Mouse (Mus musculus): Measurements from ENCODE around the gene Ilf3. TPM values are rescaled to one million over a fixed set of nuclear protein-coding genes. Genes with fewer than 3 reads are reported as not detected.

Ilf3 gene
- total RNA-seq, 2 experiments from 2014 or later, result 17.2 to 19.4 TPM

DNA sequence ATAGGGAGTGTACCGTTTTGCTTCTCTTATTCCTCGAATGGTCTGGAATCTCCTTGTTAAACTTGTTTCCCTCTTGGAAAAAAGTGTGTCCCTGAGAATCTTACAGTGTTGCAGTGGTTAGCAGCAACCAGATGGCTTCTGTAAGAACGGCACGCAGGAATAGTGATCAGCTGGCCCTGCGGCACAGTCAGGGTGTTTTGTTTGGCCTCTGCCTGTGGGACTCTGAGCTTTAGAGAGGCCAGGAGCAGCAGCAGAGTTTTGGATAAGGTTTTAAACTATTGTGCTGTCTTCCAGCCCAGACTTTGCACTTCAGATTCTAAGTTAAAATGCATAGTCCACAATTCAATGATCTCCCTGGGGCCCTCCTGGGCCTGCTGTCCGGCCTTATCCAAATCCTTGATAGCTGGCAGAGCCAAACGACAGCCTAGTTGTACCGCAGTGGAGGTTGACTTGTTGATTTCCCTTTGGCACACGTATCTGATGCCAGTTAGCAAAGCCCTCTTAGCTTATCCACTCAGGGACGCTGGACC lies 25.0 kb downstream of the Ilf3 start:
- intact Hi-C loops (cut with DNase I), result no loop called here
- no peak for DNase-seq

DNA sequence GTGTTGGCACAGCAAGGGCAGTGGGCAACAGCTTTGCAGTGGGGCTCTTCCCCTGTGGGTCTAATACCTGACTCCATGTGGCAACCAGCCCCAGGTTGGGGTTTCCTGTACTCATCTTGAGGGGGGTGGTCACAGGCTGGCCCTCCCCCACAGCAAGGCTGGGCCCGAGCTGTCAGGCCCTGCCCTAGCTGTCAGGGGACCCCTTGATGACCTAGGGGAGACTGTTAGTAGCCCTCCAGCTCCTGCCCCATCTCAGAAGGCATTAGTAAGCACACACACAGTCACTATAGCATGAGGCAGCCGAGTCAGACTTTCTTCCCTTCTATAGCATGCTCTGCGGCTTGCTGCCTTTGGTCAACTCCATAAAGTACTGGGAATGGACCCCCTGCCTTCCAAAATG lies 28.0 kb downstream of the Ilf3 start:
- no peak for DNase-seq
- intact Hi-C loops (cut with DNase I), result no loop called here

DNA sequence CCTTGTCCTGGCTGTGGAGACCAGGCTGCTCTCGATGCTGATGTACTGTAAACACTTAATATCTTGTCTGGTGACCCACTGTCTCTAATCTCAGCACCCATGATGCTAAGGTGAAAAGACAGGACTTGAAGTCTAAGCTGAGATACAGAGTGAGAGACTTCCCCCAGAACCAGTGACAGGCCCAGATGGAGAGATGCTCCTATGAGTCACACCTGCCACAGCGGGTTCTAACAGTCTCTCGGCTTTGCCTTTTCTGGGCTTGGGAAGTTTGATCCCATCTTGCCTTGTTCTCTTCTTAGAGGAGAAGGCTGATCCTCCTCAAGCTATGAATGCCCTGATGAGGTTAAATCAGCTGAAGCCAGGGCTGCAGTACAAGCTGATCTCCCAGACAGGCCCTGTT lies 29.5 kb downstream of the Ilf3 start:
- intact Hi-C loops (cut with DNase I), result no loop called here
- no peak for DNase-seq

DNA sequence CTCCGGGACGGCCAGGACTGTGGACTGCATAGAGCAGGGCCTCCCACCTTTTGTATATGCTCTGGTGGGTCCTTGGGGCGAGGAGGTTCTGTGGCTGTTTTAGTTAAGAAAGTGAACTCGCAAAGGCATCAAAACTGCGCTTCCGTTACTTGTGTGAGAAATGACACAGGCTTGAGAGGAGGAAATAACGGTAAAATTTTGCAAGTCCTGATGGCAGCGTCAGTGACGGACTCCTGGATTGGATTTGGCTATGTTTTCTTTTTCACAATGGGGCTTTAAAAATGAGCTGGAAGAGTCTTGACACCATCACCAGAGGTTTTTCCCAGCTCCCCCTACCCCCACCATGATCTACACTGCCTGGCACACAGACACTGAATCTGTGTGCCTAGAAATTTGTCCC lies 33.4 kb downstream of the Ilf3 start:
- intact Hi-C loops (cut with DNase I), result loop anchor here (10.0 kb wide), 1 partner anchor 486 kb away; no protein-coding TSS in a partner anchor
- no peak for DNase-seq

DNA sequence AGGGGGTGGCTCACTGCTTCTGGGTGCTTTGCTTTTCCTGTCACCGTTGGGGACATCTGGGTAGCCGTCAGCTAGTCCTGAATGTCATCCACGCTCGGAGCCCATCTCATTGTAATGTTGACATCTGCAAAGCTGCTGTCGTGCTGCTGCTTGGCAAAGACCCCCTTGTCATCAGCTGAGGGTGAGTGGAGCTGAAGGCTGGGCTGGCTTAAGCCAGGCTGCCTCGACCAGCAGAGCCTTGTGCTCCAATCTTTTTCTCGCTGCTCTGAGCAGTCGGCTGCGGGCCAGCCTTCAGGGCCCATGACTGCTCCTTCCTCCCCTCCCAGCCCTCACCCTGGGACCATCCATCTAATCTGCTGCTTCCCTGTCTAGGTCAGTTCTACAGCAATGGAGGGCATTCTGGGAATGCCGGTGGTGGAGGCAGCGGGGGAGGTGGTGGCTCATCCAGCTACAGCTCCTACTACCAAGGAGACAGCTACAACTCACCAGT lies 35.1 kb downstream of the Ilf3 start:
- no peak for DNase-seq
- intact Hi-C loops (cut with DNase I), result loop anchor here (10.0 kb wide), 1 partner anchor 488 kb away; no protein-coding TSS in a partner anchor

DNA sequence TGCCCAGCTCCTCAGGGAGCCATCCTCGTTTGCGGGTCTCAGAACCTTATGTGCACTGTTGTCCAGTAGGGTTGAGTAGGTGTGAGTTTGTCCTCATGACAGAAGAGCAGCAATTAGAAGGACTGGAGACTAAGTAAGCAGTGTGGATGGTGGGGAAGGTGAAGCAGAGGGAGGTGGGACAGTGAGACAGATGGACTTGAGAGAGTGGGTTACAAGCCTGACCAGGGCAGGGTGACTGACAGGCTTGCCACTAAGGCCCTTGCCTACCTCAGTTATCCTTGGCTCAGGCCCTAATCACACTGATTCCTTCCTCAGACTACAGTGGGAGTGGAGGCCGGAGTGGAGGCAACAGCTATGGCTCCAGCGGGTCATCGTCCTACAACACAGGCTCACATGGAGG lies 36.1 kb downstream of the Ilf3 start:
- intact Hi-C loops (cut with DNase I), result loop anchor here (10.0 kb wide), 1 partner anchor 489 kb away; no protein-coding TSS in a partner anchor
- no peak for DNase-seq

DNA sequence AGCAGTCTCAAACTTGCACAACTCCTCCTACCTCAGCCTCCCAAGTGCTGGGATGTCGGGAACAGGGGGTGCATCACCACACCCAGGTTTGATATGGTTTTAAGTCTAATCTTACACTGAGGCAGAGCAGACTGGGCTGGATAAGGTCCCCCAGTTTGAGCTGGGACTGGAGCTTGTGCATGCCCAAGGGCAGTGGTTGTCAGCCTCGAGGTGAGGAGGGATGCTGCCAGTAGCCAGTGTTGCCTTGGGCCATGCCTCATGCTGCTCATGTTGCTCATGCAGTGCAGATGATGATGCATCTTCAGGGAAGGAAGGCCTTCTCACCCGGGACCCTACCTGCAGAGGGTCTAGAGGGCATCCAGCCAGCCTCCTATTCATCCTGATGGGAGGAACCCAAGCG lies 37.9 kb downstream of the Ilf3 start:
- no peak for DNase-seq
- intact Hi-C loops (cut with DNase I), result loop anchor here (10.0 kb wide), 1 partner anchor 491 kb away; no protein-coding TSS in a partner anchor

DNA sequence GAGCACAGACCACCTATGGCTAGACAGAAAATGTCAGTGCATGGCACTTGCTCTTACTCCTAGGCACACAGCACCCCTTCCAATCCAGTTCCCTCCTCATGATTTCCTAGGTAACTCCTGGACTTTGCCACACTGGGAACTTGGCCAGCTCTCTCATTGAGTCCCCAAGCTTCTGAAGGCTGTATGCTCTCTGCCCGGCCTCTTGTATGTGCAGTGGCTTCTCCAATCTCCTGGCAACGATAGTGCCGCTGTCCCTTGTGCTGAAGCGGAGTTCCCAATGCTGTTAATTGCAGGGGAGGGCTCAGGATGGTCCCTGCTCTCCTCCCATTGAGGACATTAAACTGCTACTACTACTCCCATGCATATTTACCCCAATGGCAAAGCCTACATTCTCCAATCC lies 40.3 kb downstream of the Ilf3 start:
- DNase-seq, result no peak

DNA sequence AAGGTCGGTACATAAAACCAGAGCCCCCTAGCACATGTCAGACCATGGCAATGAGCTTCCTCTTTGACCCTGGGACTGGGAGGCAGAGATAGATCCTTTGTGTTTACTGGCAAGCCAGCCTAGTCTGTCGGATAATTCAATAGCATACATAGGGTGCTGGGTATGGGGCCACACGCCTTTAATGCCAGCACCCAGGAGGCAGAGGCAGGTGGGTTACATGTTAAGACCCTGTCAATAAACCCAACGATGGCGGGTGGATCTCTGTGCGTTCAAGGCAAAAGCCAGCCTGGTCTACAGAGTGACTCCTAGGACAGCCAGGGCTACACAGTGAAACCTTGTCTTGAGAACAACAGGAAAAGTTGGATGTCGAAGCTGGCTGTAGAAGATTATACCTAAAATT lies 41.0 kb downstream of the Ilf3 start:
- intact Hi-C loops (cut with DNase I), result loop anchor here (2.0 to 10.0 kb wide), 2 partner anchors 42 to 494 kb away; partner anchors contain the start of gene Ilf3

More for the DNA sequence above, 40.3 kb downstream of the Ilf3 start:
- intact Hi-C loops (cut with DNase I), result loop anchor here (2.0 to 10.0 kb wide), 2 partner anchors 41 to 493 kb away; partner anchors contain the start of gene Ilf3

DNA sequence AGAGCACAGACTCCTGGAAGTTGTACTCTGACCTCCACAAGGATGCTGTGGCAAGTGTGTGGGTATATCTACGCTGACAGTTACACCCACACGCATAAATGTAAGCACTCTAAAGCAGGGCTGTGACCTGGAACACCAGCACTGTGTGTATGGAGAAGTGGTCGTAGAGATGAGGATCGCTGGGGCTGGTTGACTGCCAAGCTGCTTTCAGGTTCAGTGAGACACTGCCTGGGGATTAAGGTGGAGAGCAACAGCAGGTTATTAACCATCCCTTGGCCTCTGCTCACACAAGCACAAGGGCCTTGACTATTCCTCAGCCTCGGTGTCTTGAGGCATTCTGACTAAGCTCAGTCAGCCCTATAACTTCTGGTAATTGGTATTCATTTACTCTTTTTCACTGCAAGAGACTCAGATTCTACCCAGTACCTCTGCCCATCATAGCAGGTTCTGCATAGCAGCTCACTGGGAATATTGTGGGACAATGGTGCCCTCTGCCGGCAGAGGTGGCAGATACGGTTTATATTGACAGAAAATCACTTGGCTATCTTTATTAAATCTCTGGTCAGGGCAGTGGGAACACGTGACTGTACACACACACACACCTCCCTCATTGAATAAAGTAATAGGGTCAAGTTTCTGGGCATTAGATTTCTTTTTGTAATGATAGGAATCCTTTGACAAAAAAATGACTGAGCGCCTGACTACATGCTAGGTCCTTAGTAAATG lies 42.1 kb downstream of the Ilf3 start:
- peak; percentile 78 to 84 for DNase-seq
- intact Hi-C loops (cut with DNase I), result loop anchor here (2.0 to 10.0 kb wide), 3 partner anchors 43 to 495 kb away; partner anchors contain the start of gene Ilf3

More for the DNA sequence above, 41.0 kb downstream of the Ilf3 start:
- no peak for DNase-seq

DNA sequence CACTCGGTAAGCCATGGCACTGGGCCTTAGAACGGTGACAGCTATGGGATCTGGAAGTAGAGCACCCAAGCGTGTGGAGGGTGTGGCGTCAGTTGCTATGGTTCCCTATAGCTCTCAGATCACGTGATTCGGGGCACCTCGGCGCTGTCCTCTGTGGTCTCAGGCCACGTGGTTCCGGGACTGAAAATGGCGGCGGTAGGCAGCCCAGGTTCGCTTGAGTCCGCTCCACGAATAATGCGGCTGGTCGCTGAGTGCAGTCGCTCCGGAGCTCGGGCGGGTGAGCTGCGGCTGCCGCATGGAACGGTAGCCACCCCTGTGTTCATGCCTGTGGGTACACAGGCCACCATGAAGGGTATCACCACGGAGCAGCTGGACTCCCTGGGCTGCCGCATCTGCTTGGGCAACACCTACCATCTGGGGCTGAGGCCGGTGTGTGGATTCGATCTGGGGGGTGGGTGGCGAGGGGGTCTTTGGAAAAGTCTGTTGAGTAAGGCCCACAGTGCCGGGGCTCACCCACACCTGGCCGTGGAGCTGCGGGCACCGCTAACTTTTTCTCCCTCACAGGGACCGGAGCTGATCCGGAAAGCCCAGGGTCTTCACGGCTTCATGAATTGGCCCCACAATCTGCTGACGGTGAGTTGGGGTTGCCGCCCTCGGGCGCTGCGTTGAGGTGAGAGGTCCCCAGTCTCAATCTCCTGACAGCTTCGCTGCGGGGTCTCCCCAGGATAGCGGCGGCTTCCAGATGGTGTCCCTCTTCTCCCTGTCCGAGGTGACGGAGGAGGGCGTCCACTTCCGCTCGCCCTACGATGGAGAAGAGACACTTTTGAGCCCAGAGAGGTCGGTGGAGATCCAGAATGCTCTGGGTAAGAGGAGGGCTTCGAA lies 44.2 kb downstream of the Ilf3 start, which contains the start of gene Qtrt1:
Gene Qtrt1, plus strand, starts transcription at position 169 of the 882 bp plus-strand sequence.
- intact Hi-C loops (cut with DNase I), result loop anchor here (2.0 kb wide), 1 partner anchor 97 kb away; no protein-coding TSS in a partner anchor
- DNase-seq, result peak; percentile 66 to 68

DNA sequence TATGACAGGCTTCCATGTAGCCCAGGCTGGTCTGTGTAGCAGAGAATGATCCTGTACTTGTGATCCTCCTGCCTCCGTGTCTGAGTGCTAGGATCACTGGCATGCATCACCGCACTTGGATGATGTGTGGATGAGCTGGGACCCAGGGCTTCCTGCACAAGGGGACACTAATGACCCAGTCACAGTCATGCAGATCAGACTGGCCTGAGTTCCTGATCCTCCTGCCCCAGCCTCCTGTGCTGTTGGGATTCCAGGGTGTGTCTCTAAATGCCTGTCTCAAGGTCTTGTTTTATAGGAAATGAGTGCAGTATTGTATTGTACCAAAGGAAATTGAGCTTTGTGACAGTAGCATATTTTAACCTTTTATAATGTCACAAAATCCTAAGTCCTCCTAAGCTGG lies 50.2 kb downstream of the Ilf3 start:
- intact Hi-C loops (cut with DNase I), result loop anchor here (2.0 kb wide), 1 partner anchor 49 kb away; no protein-coding TSS in a partner anchor
- no peak for DNase-seq

DNA sequence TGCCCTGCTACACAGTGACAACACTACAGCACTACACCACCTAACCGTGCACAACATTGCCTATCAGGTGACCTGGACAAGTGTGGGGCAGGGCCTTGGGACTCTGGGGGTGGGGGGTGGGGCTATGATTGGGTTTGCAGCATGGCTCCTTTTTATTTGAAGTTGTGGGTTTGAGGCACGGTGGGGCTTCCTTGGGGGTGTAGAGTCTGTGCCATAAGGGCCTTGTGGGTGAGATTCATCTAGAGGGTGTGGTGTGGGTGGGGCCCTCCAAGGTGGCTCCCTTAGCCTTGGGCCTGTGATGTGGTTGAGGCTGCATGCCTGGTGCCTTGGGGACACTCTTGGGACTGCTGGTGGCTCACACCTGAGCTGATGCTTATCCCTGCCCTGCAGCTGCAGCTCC lies 52.0 kb downstream of the Ilf3 start:
- intact Hi-C loops (cut with DNase I), result no loop called here
- no peak for DNase-seq

DNA sequence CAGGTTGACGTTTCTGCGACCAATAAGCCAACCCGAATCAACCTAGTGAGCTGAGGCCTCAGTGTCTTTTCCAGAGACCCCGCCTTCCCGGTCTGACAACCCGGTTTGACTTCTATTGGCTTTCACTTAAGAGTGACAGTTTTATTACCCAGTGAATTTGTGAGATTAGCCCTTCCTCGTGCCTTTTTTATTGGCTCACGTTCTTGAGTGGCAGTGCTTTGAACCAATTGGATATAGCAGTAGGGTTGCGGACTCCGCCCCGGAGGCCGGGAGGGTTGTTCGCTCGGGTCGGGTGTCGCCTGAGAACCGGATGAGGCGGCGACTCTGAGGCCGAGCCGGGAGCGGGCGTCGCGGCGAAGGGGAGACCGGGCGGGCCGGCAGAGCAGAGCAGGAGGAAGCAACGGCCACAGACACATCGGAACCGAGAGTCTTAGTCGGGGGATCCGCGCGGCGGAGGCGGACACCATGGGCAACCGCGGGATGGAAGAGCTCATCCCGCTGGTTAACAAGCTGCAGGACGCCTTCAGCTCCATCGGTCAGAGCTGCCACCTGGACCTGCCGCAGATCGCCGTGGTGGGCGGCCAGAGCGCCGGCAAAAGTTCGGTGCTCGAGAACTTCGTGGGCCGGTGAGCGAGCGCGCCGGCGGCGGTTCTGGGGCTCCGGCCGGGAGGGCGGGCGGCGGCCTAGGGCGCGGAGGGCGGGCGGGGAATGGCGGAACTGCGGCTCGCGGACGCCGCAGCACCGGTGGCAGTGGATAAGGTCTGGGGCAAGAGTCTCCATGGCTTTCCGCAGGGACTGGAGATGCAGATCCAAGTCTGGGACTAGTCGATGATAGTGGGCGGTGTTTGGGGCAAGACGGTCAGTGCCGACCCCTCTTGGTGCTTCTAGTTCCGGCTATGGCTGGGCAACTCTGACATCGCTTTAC lies 57.2 kb downstream of the Ilf3 start, which contains the start of gene Dnm2:
Gene Dnm2, plus strand, starts transcription at position 278 of the 925 bp plus-strand sequence.
- intact Hi-C loops (cut with DNase I), result loop anchor here (5.0 kb wide), 1 partner anchor 37 kb away; no protein-coding TSS in a partner anchor
- peak; percentile 96 to 98 for DNase-seq

DNA sequence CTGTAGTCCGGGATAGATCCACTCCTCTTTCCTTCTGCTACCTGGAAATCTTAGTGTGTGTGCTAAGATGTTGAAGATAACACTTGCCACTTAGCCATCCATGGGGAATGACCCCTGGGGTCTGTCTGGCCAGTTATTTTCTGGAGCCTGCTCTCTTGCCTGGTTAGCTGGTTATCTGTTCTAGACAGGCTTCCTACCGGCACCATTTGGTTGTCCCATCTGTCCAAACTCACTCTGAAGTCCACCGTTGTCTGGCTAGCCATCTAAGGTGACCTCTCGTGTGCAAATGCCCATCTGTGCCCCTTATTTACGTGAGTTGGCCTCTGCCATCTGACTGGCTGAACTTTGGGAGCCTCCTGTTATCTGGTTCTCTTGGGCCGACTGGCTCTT lies 57.9 kb downstream of the Ilf3 start:
- no peak for DNase-seq
- intact Hi-C loops (cut with DNase I), result loop anchor here (5.0 kb wide), 1 partner anchor 37 kb away; no protein-coding TSS in a partner anchor

DNA sequence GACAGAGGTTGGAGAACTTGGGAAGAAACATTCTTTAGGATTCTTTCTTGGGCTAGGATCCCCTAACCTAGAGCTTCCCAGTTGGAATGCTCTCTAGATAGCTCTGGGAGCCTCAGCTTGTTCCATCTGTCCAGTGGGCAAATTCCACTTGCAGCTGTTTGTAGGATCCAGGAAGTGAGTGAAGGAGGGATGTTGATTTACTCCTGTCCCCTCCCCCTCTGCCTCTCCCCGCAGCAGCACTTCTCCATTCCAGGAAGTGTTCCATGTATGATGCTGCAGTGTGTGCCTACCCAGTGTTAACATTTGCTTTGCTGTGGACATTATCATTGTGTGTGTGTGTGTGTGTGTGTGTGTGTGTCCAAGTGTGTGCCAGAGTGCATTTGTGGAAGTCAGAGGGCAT lies 58.3 kb downstream of the Ilf3 start:
- no peak for DNase-seq
- intact Hi-C loops (cut with DNase I), result loop anchor here (5.0 kb wide), 1 partner anchor 36 kb away; no protein-coding TSS in a partner anchor

DNA sequence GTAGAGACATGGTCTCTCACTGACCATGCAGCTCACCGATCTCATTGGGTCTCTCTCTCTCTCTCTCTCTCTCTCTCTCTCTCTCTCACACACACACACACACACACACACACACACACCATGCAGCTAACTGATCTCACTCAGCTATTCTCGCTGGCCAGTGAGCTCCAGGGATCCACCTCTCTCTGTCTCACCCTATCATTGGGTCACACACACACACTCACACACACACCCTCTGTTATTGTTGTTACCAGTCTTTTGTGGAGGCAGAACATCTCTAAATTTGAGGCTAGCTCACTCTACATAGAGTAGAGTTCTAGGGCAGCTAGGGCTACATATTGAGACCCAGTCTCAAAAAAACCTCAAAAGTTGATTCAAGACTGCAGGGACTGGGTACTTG lies 58.9 kb downstream of the Ilf3 start:
- no peak for DNase-seq
- intact Hi-C loops (cut with DNase I), result loop anchor here (5.0 kb wide), 1 partner anchor 36 kb away; no protein-coding TSS in a partner anchor

DNA sequence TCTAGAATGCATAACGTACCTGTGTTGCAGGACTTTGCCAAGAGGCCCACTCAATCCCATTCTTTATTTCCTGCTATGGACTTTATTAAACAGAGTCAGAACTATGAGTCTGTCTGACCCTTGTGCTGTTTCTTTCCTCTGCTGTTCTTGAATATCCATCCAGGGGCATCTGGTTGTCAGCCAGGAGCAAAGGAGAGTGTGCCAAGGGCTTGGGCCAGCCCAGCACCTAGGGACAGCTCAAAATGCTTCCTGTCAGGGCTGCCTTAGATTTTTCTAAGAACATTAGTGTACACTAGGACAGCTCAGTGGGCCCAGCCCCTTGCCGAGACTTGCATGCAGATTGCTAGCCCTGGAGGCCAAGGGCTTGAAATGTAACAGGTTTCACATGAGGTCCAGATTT lies 60.1 kb downstream of the Ilf3 start:
- intact Hi-C loops (cut with DNase I), result loop anchor here (5.0 kb wide), 1 partner anchor 35 kb away; no protein-coding TSS in a partner anchor
- peak; percentile 50 to 62 for DNase-seq

DNA sequence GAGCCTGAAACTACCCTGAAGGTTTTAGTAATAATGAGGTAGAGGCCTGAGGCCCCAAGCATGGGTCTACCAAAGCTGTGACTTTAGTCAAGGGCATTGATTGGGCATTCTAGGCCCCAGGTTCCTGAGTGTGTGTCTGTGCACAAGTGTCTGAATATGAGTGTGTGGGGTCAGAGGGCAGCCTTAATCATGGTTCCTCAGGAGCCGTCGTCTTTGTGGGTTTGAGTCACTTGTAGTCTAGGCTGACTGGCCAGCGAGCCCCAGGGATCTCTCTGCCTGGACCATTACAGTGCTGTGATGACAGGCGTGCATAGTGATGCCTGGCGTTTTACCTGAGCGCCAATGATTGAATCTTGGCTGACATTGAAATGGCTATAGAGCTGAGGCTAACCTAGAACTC lies 60.5 kb downstream of the Ilf3 start:
- no peak for DNase-seq
- intact Hi-C loops (cut with DNase I), result loop anchor here (5.0 kb wide), 1 partner anchor 34 kb away; no protein-coding TSS in a partner anchor

Measured in gastrocnemius, postnatal 36 days (tissue).